Mouse (Mus musculus) stomach, postnatal 0 days (tissue): ENCODE measurements around the gene Trim17.

Experiments
- CTCF ChIP-seq: IDR thresholded peaks from 2 replicates; pipeline ENCODE4 v1.5.1; 2016; ENCODE audit warnings: antibody characterized with exemption, low read depth, mild to moderate bottlenecking, moderate library complexity
- EP300 ChIP-seq: optimal IDR thresholded peaks from 2 replicates; pipeline ENCODE3; 2016; ENCODE audit warnings: antibody characterized with exemption

DNA sequence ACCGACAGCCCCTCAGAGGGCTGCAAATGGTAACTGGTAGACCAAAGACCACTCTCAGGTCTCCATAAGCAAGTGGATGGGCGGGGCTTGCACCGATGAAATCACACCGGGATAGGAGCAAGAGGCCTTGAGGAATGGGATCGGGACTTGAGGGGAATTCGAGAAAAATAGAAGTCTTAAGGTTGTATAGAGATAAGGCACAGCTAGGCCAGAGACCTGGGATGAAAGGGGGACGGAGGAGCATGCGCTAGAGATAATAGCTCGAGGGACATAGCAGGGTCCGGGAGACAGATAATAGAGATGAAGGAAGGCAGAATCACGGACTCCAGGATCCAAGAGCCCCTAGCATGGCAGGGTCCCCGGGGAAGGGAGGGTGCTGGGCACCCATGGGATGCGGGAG, 16.6 kb upstream of the Trim17 start:
- TF ChIP-seq CTCF (no peak), EP300 (no peak)
